Mouse (Mus musculus): ENCODE measurements around the gene Nrl. TPM values are rescaled to one million over a fixed set of nuclear protein-coding genes. Genes with fewer than 3 reads are reported as not detected.

Nrl gene
- polyA plus RNA-seq (2016; fragmentation: Nextera tagmentation; extraction: Ambion mirVana): not detected in 2 replicates

GRCm38 (mm10) chr14:55524785-55525184 lies at the start of gene Nrl:
TSS of gene Nrl (minus strand) at chr14:55524981.
- H3K4me3 ChIP-seq: no peak within 1 kb of the TSS
- H3K27ac ChIP-seq: no peak within 1 kb of the TSS
- WGBS: 43% methylated on average over 8 of the region's 8 CpGs
- no peaks in the 10 kb centered on the region for H3K36me3 ChIP-seq
- H3K9me3 ChIP-seq: no peaks in the 10 kb centered on the region
- peaks cover 16% of the 10 kb centered on the region for H3K4me1 ChIP-seq (replicated peaks)
- DNase-seq (ENCODE audit: low spot score): no peak
- H3K27me3 ChIP-seq (ENCODE audit: insufficient read depth, poor library complexity, severe bottlenecking): peaks cover 60% of the 10 kb centered on the region

- Histone ChIP-seq H3K4me3 (no peak overlapping the region), H3K4me1 (replicated peaks) (peaks cover 13% of the 10 kb centered on the region), H3K27me3 (ENCODE audit: insufficient read depth, poor library complexity, severe bottlenecking) (no peaks in the 10 kb centered on the region), H3K9me3 (no peaks in the 10 kb centered on the region), H3K36me3 (peaks cover 41% of the 10 kb centered on the region), H3K27ac (no peak overlapping the region)
- DNase-seq (ENCODE audit: low spot score): no peak
Observed at GRCm38 (mm10) chr14:55571760-55572159, 47.0 kb upstream of the Nrl start.

GRCm38 (mm10) chr14:55570588-55570987 lies 45.8 kb upstream of the Nrl start:
- Histone ChIP-seq H3K36me3 (peaks cover 53% of the 10 kb centered on the region), H3K4me3 (no peak overlapping the region), H3K4me1 (replicated peaks) (peaks cover 4% of the 10 kb centered on the region), H3K9me3 (no peaks in the 10 kb centered on the region), H3K27ac (no peak overlapping the region), H3K27me3 (ENCODE audit: insufficient read depth, poor library complexity, severe bottlenecking) (no peaks in the 10 kb centered on the region)
- WGBS: 90% methylated on average over 2 of the region's 2 CpGs
- no peak for DNase-seq (ENCODE audit: low spot score)

- WGBS: 92% methylated on average over 3 of the region's 3 CpGs
- peaks cover 79% of the 10 kb centered on the region for H3K36me3 ChIP-seq
- H3K27me3 ChIP-seq (ENCODE audit: insufficient read depth, poor library complexity, severe bottlenecking): no peaks in the 10 kb centered on the region
- H3K27ac ChIP-seq: no peak overlapping the region
- H3K9me3 ChIP-seq: no peaks in the 10 kb centered on the region
- no peak overlapping the region for H3K4me3 ChIP-seq
- no peaks in the 10 kb centered on the region for H3K4me1 ChIP-seq (replicated peaks)
- no peak for DNase-seq (ENCODE audit: low spot score)
Observed at GRCm38 (mm10) chr14:55567496-55567895, 42.7 kb upstream of the Nrl start.

GRCm38 (mm10) chr14:55565748-55566147 lies 41.0 kb upstream of the Nrl start:
- peaks cover 12% of the 10 kb centered on the region for H3K4me1 ChIP-seq (replicated peaks)
- peaks cover 77% of the 10 kb centered on the region for H3K36me3 ChIP-seq
- DNase-seq (ENCODE audit: low spot score): no peak
- no peak overlapping the region for H3K4me3 ChIP-seq
- H3K27ac ChIP-seq: no peak overlapping the region
- no peaks in the 10 kb centered on the region for H3K9me3 ChIP-seq
- H3K27me3 ChIP-seq (ENCODE audit: insufficient read depth, poor library complexity, severe bottlenecking): no peaks in the 10 kb centered on the region
- WGBS: 79% methylated on average over 3 of the region's 3 CpGs

GRCm38 (mm10) chr14:55563249-55563648 lies 38.5 kb upstream of the Nrl start:
- H3K4me1 ChIP-seq (replicated peaks): peaks cover 17% of the 10 kb centered on the region
- H3K4me3 ChIP-seq: no peak overlapping the region
- WGBS: 90% methylated on average over 11 of the region's 11 CpGs
- no peak for DNase-seq (ENCODE audit: low spot score)
- no peak overlapping the region for H3K27ac ChIP-seq
- peaks cover 52% of the 10 kb centered on the region for H3K36me3 ChIP-seq
- no peaks in the 10 kb centered on the region for H3K27me3 ChIP-seq (ENCODE audit: insufficient read depth, poor library complexity, severe bottlenecking)
- H3K9me3 ChIP-seq: no peaks in the 10 kb centered on the region

- H3K9me3 ChIP-seq: no peaks in the 10 kb centered on the region
- peaks cover 39% of the 10 kb centered on the region for H3K36me3 ChIP-seq
- H3K4me1 ChIP-seq (replicated peaks): peaks cover 19% of the 10 kb centered on the region
- 86% methylated on average over 10 of the region's 10 CpGs for WGBS
- H3K4me3 ChIP-seq: peak overlapping the region; percentile 13; the same call in 1 of the 2 replicates
- H3K27me3 ChIP-seq (ENCODE audit: insufficient read depth, poor library complexity, severe bottlenecking): no peaks in the 10 kb centered on the region
- no peak overlapping the region for H3K27ac ChIP-seq
- no peak for DNase-seq (ENCODE audit: low spot score)
Observed at GRCm38 (mm10) chr14:55561860-55562259, 37.1 kb upstream of the Nrl start.

GRCm38 (mm10) chr14:55560202-55561073 lies 35.7 kb upstream of the Nrl start, which contains the start of gene A730061H03Rik:
TSS of gene A730061H03Rik (minus strand) at chr14:55560406.
- no peaks in the 10 kb centered on the region for H3K27me3 ChIP-seq (ENCODE audit: insufficient read depth, poor library complexity, severe bottlenecking)
- peak within 1 kb of the TSS; percentile 67 for H3K4me3 ChIP-seq
- no peaks in the 10 kb centered on the region for H3K9me3 ChIP-seq
- under 1% methylated on average over 51 of the region's 51 CpGs for WGBS
- H3K4me1 ChIP-seq (replicated peaks): peaks cover 20% of the 10 kb centered on the region
- peak within 1 kb of the TSS; percentile 95 for H3K27ac ChIP-seq
- peak; percentile 98 for DNase-seq (ENCODE audit: low spot score)
- peaks cover 24% of the 10 kb centered on the region for H3K36me3 ChIP-seq

- Histone ChIP-seq H3K4me3 (peak within 1 kb of the TSS; percentile 67), H3K27me3 (ENCODE audit: insufficient read depth, poor library complexity, severe bottlenecking) (no peaks in the 10 kb centered on the region), H3K9me3 (no peaks in the 10 kb centered on the region), H3K27ac (peak within 1 kb of the TSS; percentile 95), H3K4me1 (replicated peaks) (peaks cover 20% of the 10 kb centered on the region), H3K36me3 (peaks cover 18% of the 10 kb centered on the region)
- under 1% methylated on average over 27 of the region's 27 CpGs for WGBS
- peak; percentile 93 for DNase-seq (ENCODE audit: low spot score)
Observed at GRCm38 (mm10) chr14:55559799-55560201, 35.0 kb upstream of the Nrl start, which contains the start of gene Dcaf11. TSS of gene Dcaf11 (plus strand) at chr14:55560006.

GRCm38 (mm10) chr14:55558740-55559448 lies 34.1 kb upstream of the Nrl start:
- peaks cover 9% of the 10 kb centered on the region for H3K36me3 ChIP-seq
- WGBS: 60% methylated on average over 6 of the region's 6 CpGs
- H3K27ac ChIP-seq: peak overlapping the region; percentile 95
- H3K9me3 ChIP-seq: no peaks in the 10 kb centered on the region
- H3K27me3 ChIP-seq (ENCODE audit: insufficient read depth, poor library complexity, severe bottlenecking): no peaks in the 10 kb centered on the region
- peak overlapping the region; percentile 67 for H3K4me3 ChIP-seq
- no peak for DNase-seq (ENCODE audit: low spot score)
- H3K4me1 ChIP-seq (replicated peaks): peaks cover 20% of the 10 kb centered on the region

GRCm38 (mm10) chr14:55557587-55557986 lies 32.8 kb upstream of the Nrl start:
- Histone ChIP-seq H3K4me1 (replicated peaks) (peaks cover 20% of the 10 kb centered on the region), H3K27ac (no peak overlapping the region), H3K9me3 (no peaks in the 10 kb centered on the region), H3K4me3 (no peak overlapping the region), H3K27me3 (ENCODE audit: insufficient read depth, poor library complexity, severe bottlenecking) (no peaks in the 10 kb centered on the region), H3K36me3 (no peaks in the 10 kb centered on the region)
- DNase-seq (ENCODE audit: low spot score): no peak
- 90% methylated on average over 3 of the region's 3 CpGs for WGBS

GRCm38 (mm10) chr14:55557003-55557402 lies 32.2 kb upstream of the Nrl start:
- DNase-seq (ENCODE audit: low spot score): peak; percentile 68
- H3K27ac ChIP-seq: no peak overlapping the region
- WGBS: 28% methylated on average over 5 of the region's 5 CpGs
- peaks cover 20% of the 10 kb centered on the region for H3K4me1 ChIP-seq (replicated peaks)
- no peaks in the 10 kb centered on the region for H3K36me3 ChIP-seq
- H3K4me3 ChIP-seq: no peak overlapping the region
- no peaks in the 10 kb centered on the region for H3K9me3 ChIP-seq
- no peaks in the 10 kb centered on the region for H3K27me3 ChIP-seq (ENCODE audit: insufficient read depth, poor library complexity, severe bottlenecking)

GRCm38 (mm10) chr14:55555788-55556187 lies 31.0 kb upstream of the Nrl start:
- Histone ChIP-seq H3K27ac (no peak overlapping the region), H3K27me3 (ENCODE audit: insufficient read depth, poor library complexity, severe bottlenecking) (no peaks in the 10 kb centered on the region), H3K4me1 (replicated peaks) (peaks cover 8% of the 10 kb centered on the region; the same call in 1 of the 2 replicates), H3K4me3 (no peak overlapping the region), H3K9me3 (no peaks in the 10 kb centered on the region), H3K36me3 (no peaks in the 10 kb centered on the region)
- 86% methylated on average over 3 of the region's 3 CpGs for WGBS
- DNase-seq (ENCODE audit: low spot score): no peak
